Mouse (Mus musculus) kidney, postnatal 0 days (tissue): ENCODE measurements at regions not wholly inside any gene's neighbourhood (a gene's known extent, or its start where the extent isn't known, plus 50 kb on each side); places are given as distances from the start of the nearest gene placed in this dataset.
A peak's percentile ranks its signal among the peaks of the same experiment; 100 is the strongest.

Source experiments
- ATAC-seq: fragments of 200-750 bp; cut with Nextera tagmentation; replicated peaks from 2 replicates; pipeline ENCODE4 v1.8.0; 2017; ENCODE audit warnings: low read depth, moderate number of reproducible peaks, moderate TSS enrichment, moderate library complexity; ENCODE audit not compliant: low FRiP score
- DNase-seq: peaks from one replicate; pipeline ENCODE4 v3.0.0-alpha.2; 2016; ENCODE audit warnings: low spot score
- H3K27ac ChIP-seq: fragments of 300-500 bp; sonication (generic); 2 replicates; pipeline ENCODE4 v1.5.1; 2014; ENCODE audit warnings: mild to moderate bottlenecking
- H3K27me3 ChIP-seq: fragments of 300-500 bp; sonication (generic); 2 replicates; pipeline ENCODE4 v1.6.1; 2014; ENCODE audit warnings: low read length, mixed read lengths; ENCODE audit not compliant: insufficient read depth
- H3K36me3 ChIP-seq: fragments of 300-500 bp; sonication (generic); 2 replicates; pipeline ENCODE4 v1.6.1; 2014; ENCODE audit warnings: low read length, mixed read lengths; ENCODE audit not compliant: insufficient read depth
- H3K4me1 ChIP-seq: fragments of 300-500 bp; sonication (generic); replicated peaks from 2 replicates; pipeline ENCODE4 v1.6.1; 2014; ENCODE audit warnings: antibody characterized with exemption, low read length, mixed read lengths; ENCODE audit not compliant: insufficient read depth
- H3K4me2 ChIP-seq: fragments of 300-500 bp; sonication (generic); 2 replicates; pipeline ENCODE4 v1.6.1; 2014; ENCODE audit warnings: mild to moderate bottlenecking, low read length, moderate library complexity, mixed read lengths
- H3K4me3 ChIP-seq: fragments of 300-500 bp; sonication (generic); replicated peaks from 2 replicates; pipeline ENCODE4 v1.5.1; 2014; ENCODE audit warnings: low read depth, low read length
- H3K9ac ChIP-seq: fragments of 300-500 bp; sonication (generic); 2 replicates; pipeline ENCODE4 v1.6.1; 2014; ENCODE audit warnings: low read depth, low read length
- H3K9me3 ChIP-seq: fragments of 300-500 bp; sonication (generic); replicated peaks from 2 replicates; pipeline ENCODE4 v1.6.1; 2016; ENCODE audit warnings: low read length, inconsistent platforms, mixed read lengths
- CTCF ChIP-seq: IDR thresholded peaks from 2 replicates; pipeline ENCODE4 v1.5.1; 2016; ENCODE audit warnings: antibody characterized with exemption, low read depth, mild to moderate bottlenecking, moderate library complexity
- WGBS: fragments of 180-500 bp; shearing (Covaris S2); extraction: QIAGEN DNeasy Blood & Tissue Kit; methylation state at CpG from one replicate; pipeline ENCODE4 v1.1.7; 2014; 5-methylcytosine and 5-hydroxymethylcytosine counted together

- Histone ChIP-seq H3K9me3 (no peaks in the 10 kb centered on the region), H3K4me2 (no peak overlapping the region), H3K36me3 (no peaks in the 10 kb centered on the region), H3K9ac (no peak overlapping the region), H3K27me3 (no peaks in the 10 kb centered on the region), H3K4me3 (no peak overlapping the region), H3K27ac (no peak overlapping the region), H3K4me1 (no peaks in the 10 kb centered on the region)
- ATAC-seq (no peak), DNase-seq (no peak)
- no peak for TF ChIP-seq CTCF
These were observed 229.5 kb downstream of the Pcdh18 start for GRCm38 (mm10) chr3:49527642-49528041.

- Histone ChIP-seq H3K4me1 (no peaks in the 10 kb centered on the region), H3K4me2 (no peak overlapping the region), H3K4me3 (no peak overlapping the region), H3K27ac (no peak overlapping the region), H3K9me3 (no peaks in the 10 kb centered on the region), H3K27me3 (no peaks in the 10 kb centered on the region), H3K9ac (no peak overlapping the region), H3K36me3 (no peaks in the 10 kb centered on the region)
- ATAC-seq, result no peak
- TF ChIP-seq CTCF, result no peak
- DNase-seq, result no peak
- 61% methylated on average over 2 of the region's 2 CpGs for WGBS
These were observed 237.0 kb downstream of the Pcdh18 start for GRCm38 (mm10) chr3:49520088-49520487.

- H3K4me2 ChIP-seq, result no peak overlapping the region
- 71% methylated on average over 6 of the region's 6 CpGs for WGBS
- H3K36me3 ChIP-seq, result no peaks in the 10 kb centered on the region
- no peaks in the 10 kb centered on the region for H3K9me3 ChIP-seq
- DNase-seq, result no peak
- H3K27me3 ChIP-seq, result no peaks in the 10 kb centered on the region
- no peak overlapping the region for H3K27ac ChIP-seq
- no peak for ATAC-seq
- no peak overlapping the region for H3K9ac ChIP-seq
- H3K4me3 ChIP-seq, result no peak overlapping the region
- no peak for TF ChIP-seq CTCF
- H3K4me1 ChIP-seq, result no peaks in the 10 kb centered on the region
These were observed 252.5 kb downstream of the Pcdh18 start for GRCm38 (mm10) chr3:49504581-49504980.

- H3K27ac ChIP-seq, result no peak overlapping the region
- no peak for TF ChIP-seq CTCF
- WGBS, result 47% methylated on average over 4 of the region's 4 CpGs
- H3K4me1 ChIP-seq, result no peaks in the 10 kb centered on the region
- ATAC-seq, result no peak
- no peak overlapping the region for H3K4me3 ChIP-seq
- no peak for DNase-seq
- H3K4me2 ChIP-seq, result no peak overlapping the region
- no peaks in the 10 kb centered on the region for H3K9me3 ChIP-seq
- no peak overlapping the region for H3K9ac ChIP-seq
- H3K27me3 ChIP-seq, result no peaks in the 10 kb centered on the region
- H3K36me3 ChIP-seq, result no peaks in the 10 kb centered on the region
These were observed 254.8 kb downstream of the Pcdh18 start for GRCm38 (mm10) chr3:49502351-49502750.

- H3K4me2 ChIP-seq, result no peak overlapping the region
- no peak overlapping the region for H3K4me3 ChIP-seq
- ATAC-seq, result no peak
- peak; percentile 7 for DNase-seq
- no peak for TF ChIP-seq CTCF
- H3K9me3 ChIP-seq, result no peaks in the 10 kb centered on the region
- H3K4me1 ChIP-seq, result no peaks in the 10 kb centered on the region
- no peaks in the 10 kb centered on the region for H3K36me3 ChIP-seq
- 69% methylated on average over 8 of the region's 8 CpGs for WGBS
- no peak overlapping the region for H3K9ac ChIP-seq
- H3K27ac ChIP-seq, result no peak overlapping the region
- H3K27me3 ChIP-seq, result no peaks in the 10 kb centered on the region
These were observed 272.0 kb downstream of the Pcdh18 start for GRCm38 (mm10) chr3:49485105-49485504.
